Mouse (Mus musculus) skeletal muscle tissue, adult 2 months (tissue): ENCODE measurements around the gene Capn12.

Experiments used
- DNase-seq: peaks from one replicate; pipeline ENCODE4 v3.0.0-alpha.2; 2012; ENCODE audit warnings: low read depth, low spot score

The Capn12 gene

GRCm38 (mm10) chr7:28919815-28920214 is 38.6 kb downstream of the Capn12 start:
- peak; percentile 79 for DNase-seq

- DNase-seq: no peak
Measured at GRCm38 (mm10) chr7:28921178-28921577, 40.0 kb downstream of the Capn12 start.

- DNase-seq: no peak
Measured at GRCm38 (mm10) chr7:28921722-28922465, 40.7 kb downstream of the Capn12 start.

GRCm38 (mm10) chr7:28922606-28923005 is 41.4 kb downstream of the Capn12 start:
- no peak for DNase-seq

GRCm38 (mm10) chr7:28923865-28924291 is 42.7 kb downstream of the Capn12 start:
- no peak for DNase-seq

GRCm38 (mm10) chr7:28924802-28925201 is 43.6 kb downstream of the Capn12 start:
- no peak for DNase-seq

- peak; percentile 78 for DNase-seq
Measured at GRCm38 (mm10) chr7:28925317-28925716, 44.1 kb downstream of the Capn12 start.

- no peak for DNase-seq
Measured at GRCm38 (mm10) chr7:28926172-28926571, 45.0 kb downstream of the Capn12 start.

GRCm38 (mm10) chr7:28929381-28929780 is 48.2 kb downstream of the Capn12 start:
- DNase-seq: no peak

- DNase-seq: no peak
Measured at GRCm38 (mm10) chr7:28930320-28931031, 49.3 kb downstream of the Capn12 start.

GRCm38 (mm10) chr7:28931032-28931694 is 49.9 kb downstream of the Capn12 start:
- DNase-seq: no peak

GRCm38 (mm10) chr7:28931695-28932039 is 50.4 kb downstream of the Capn12 start:
- no peak for DNase-seq

- no peak for DNase-seq
Measured at GRCm38 (mm10) chr7:28932421-28933041, 51.3 kb downstream of the Capn12 start.

GRCm38 (mm10) chr7:28933825-28934224 is 52.6 kb downstream of the Capn12 start:
- no peak for DNase-seq

- DNase-seq: no peak
Measured at GRCm38 (mm10) chr7:28936787-28937186, 55.6 kb downstream of the Capn12 start.

- DNase-seq: no peak
Measured at GRCm38 (mm10) chr7:28938654-28939053, 57.4 kb downstream of the Capn12 start.

GRCm38 (mm10) chr7:28939418-28940183 is 58.4 kb downstream of the Capn12 start:
- no peak for DNase-seq

GRCm38 (mm10) chr7:28941129-28941528 is 59.9 kb downstream of the Capn12 start:
- no peak for DNase-seq

GRCm38 (mm10) chr7:28941542-28941941 is 60.3 kb downstream of the Capn12 start:
- DNase-seq: no peak
